Mouse (Mus musculus) limb, embryonic 14.5 days (tissue): ENCODE measurements around the gene Reep6. TPM values are rescaled to one million over a fixed set of nuclear protein-coding genes. Genes with fewer than 3 reads are reported as not detected.

Source experiments
- ATAC-seq: fragments of 200-750 bp; cut with Nextera tagmentation; 2 replicates; pipeline ENCODE4 v1.8.0; 2017; ENCODE audit warnings: low read depth, moderate number of reproducible peaks, moderate TSS enrichment; ENCODE audit not compliant: low FRiP score
- DNase-seq: peaks from one replicate; pipeline ENCODE4 v3.0.0-alpha.2; 2015; ENCODE audit warnings: low spot score
- H3K27ac ChIP-seq: fragments of 300-500 bp; sonication (generic); replicated peaks from 2 replicates; pipeline ENCODE4 v1.5.1; 2014; ENCODE audit warnings: low read depth, mild to moderate bottlenecking, low read length, moderate library complexity, mixed read lengths
- H3K27me3 ChIP-seq: fragments of 300-500 bp; sonication (generic); 2 replicates; pipeline ENCODE4 v1.6.1; 2014; ENCODE audit warnings: low read length, mixed read lengths; ENCODE audit not compliant: control insufficient read depth, insufficient read depth
- H3K36me3 ChIP-seq: fragments of 300-500 bp; sonication (generic); 2 replicates; pipeline ENCODE4 v1.6.1; 2014; ENCODE audit warnings: mild to moderate bottlenecking, low read length, moderate library complexity, mixed read lengths; ENCODE audit not compliant: control insufficient read depth, insufficient read depth
- H3K4me1 ChIP-seq: fragments of 300-500 bp; sonication (generic); 2 replicates; pipeline ENCODE4 v1.6.1; 2014; ENCODE audit warnings: antibody characterized with exemption, low read length, mixed read lengths; ENCODE audit not compliant: control insufficient read depth, insufficient read depth
- H3K4me2 ChIP-seq: fragments of 300-500 bp; sonication (generic); replicated peaks from 2 replicates; pipeline ENCODE4 v1.6.1; 2014; ENCODE audit warnings: low read depth, mild to moderate bottlenecking, low read length, moderate library complexity; ENCODE audit not compliant: severe bottlenecking
- H3K4me3 ChIP-seq: fragments of 300-500 bp; sonication (generic); replicated peaks from 2 replicates; pipeline ENCODE4 v1.5.1; 2014; ENCODE audit warnings: low read length
- H3K9ac ChIP-seq: fragments of 300-500 bp; sonication (generic); 2 replicates; pipeline ENCODE4 v1.6.1; 2014; ENCODE audit warnings: mild to moderate bottlenecking, low read depth, low read length, moderate library complexity; ENCODE audit not compliant: severe bottlenecking
- H3K9me3 ChIP-seq: fragments of 300-500 bp; sonication (generic); 2 replicates; pipeline ENCODE4 v1.6.1; 2016; ENCODE audit warnings: low read length; ENCODE audit not compliant: control insufficient read depth
- POLR2A ChIP-seq: fragments of 200-500 bp; IDR thresholded peaks from 2 replicates; pipeline ENCODE4 v1.8.0; 2012; ENCODE audit warnings: inconsistent platforms, mild to moderate bottlenecking, moderate library complexity, borderline replicate concordance; ENCODE audit not compliant: insufficient read depth, insufficient read length; ENCODE audit errors: extremely low read depth
- WGBS: fragments of 180-500 bp; shearing (Covaris S2); extraction: QIAGEN DNeasy Blood & Tissue Kit; methylation state at CpG from one replicate; pipeline ENCODE4 v1.1.7; 2014; 5-methylcytosine and 5-hydroxymethylcytosine counted together
- microRNA-seq: library from miRNA; unstranded; fragments of <30 nt; microRNA quantifications from one replicate; pipeline ENCODE4, GENCODE M21; 2016
- polyA plus RNA-seq, 2 experiments: library from polyadenylated mRNA; depleted of rRNA in 1 of 2; stranded (reverse) in 1 of 2; unstranded in 1 of 2; fragments of >200 nt; fragmentation: Nextera tagmentation in 1 of 2; extraction: Ambion mirVana in 1 of 2; gene quantifications; 2 replicates each; pipeline versions ENCODE4 v1.2.1 to v1.2.3; 2012 to 2014

The Reep6 gene
- polyA plus RNA-seq, 2 experiments = 3.9 to 10.5 TPM

DNA sequence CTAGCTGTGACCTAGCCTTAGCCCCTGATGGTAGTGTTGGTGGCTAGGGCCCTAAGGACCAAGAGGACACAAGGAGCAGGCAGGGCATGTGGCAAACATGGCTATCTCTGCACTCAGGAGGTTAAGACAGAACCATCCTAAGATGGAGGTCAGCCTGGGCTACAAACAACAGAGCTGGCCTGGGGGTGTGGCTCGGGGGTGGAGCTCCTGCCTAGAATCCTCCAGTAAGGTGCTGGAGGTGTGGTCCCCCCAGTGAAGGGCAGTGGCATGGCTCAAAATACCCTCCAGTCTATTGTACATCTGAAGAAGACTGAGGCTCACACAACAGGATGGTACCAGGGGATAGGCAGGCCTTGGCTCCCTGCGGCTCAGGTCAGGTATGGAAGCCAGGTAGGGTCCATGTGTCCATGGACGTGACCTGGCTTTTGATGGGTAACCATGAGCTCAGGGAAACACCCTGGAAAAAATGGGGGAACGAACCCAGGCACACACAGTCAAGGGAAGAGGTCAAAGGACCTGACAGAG, 54.4 kb downstream of the Reep6 start:
- Histone ChIP-seq H3K36me3 (peaks cover 53% of the 10 kb centered on the region), H3K4me1 (peaks cover 23% of the 10 kb centered on the region), H3K27ac (no peak overlapping the region), H3K9ac (no peak overlapping the region), H3K9me3 (no peaks in the 10 kb centered on the region), H3K4me2 (peak overlapping the region; percentile 90), H3K27me3 (no peaks in the 10 kb centered on the region), H3K4me3 (peak overlapping the region; percentile 87; the same call in 1 of the 2 replicates)
- DNase-seq (no peak), ATAC-seq (no peak)
- no peak for TF ChIP-seq POLR2A
- 81% methylated on average over 4 of the region's 4 CpGs for WGBS

DNA sequence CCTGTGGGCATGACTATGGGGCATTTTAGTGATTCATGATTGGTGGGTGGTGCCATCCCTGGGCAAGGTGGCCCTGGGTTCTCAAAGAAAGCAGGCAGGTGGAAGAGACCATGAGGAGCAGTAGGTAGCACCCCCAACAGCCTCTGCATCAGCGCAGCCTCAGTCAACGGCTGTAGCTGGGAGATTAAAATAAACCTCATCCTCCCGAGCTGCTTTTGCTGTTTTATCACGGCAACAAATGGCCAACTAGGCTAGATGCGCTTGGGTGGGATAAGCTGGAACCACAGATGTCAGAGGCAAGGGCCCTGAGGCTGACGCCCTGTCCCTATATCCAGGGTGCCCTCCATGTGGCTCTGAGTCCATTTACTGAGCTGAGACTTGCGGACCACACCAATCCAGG, 55.0 kb downstream of the Reep6 start:
- H3K4me2 ChIP-seq = peak overlapping the region; percentile 90
- H3K36me3 ChIP-seq = peaks cover 47% of the 10 kb centered on the region
- H3K9me3 ChIP-seq = no peaks in the 10 kb centered on the region
- TF ChIP-seq POLR2A = no peak
- ATAC-seq = no peak
- peaks cover 23% of the 10 kb centered on the region for H3K4me1 ChIP-seq
- peak overlapping the region; percentile 89; the same call in 1 of the 2 replicates for H3K9ac ChIP-seq
- no peaks in the 10 kb centered on the region for H3K27me3 ChIP-seq
- H3K27ac ChIP-seq = no peak overlapping the region
- H3K4me3 ChIP-seq = peak overlapping the region; percentile 87
- 75% methylated on average over 7 of the region's 7 CpGs for WGBS
- no peak for DNase-seq

DNA sequence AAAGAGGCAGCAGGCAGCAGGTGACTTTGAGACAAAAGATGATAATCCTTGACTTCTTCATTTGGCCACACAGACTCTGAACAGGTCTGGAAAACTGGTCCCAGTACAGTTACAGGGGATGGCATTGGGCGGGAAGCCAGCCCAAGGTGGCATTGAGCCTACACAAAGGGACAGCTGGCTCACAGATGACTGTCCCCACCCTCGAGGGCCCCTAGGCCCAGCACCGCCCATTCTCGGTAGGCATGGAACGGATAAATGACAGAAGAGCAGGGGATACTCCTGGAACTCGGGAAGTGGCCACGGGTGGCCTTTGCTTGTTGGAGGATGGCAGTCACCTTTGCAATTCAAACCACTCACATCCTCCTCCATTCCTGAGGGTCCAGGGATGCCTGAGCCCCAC, 55.6 kb downstream of the Reep6 start:
- Histone ChIP-seq H3K9me3 (no peaks in the 10 kb centered on the region), H3K27ac (peak overlapping the region; percentile 87), H3K4me1 (peaks cover 23% of the 10 kb centered on the region), H3K36me3 (peaks cover 42% of the 10 kb centered on the region), H3K4me3 (peak overlapping the region; percentile 87), H3K27me3 (no peaks in the 10 kb centered on the region), H3K4me2 (peak overlapping the region; percentile 90), H3K9ac (peak overlapping the region; percentile 89)
- no peak for DNase-seq
- WGBS = 8% methylated on average over 7 of the region's 7 CpGs
- no peak for TF ChIP-seq POLR2A
- ATAC-seq = no peak

Small RNA genes lying within 50 kb of the gene (microRNA-seq; reads per million reads assigned to microRNA genes)
- gene Gm22721 = not detected

Other genes starting within 250 kb of the Reep6 start
- 24.9 and 29.5 TPM in 2 replicates for gene Sbno2, start 224.4 kb upstream of the Reep6 start, polyA plus RNA-seq (2012; rRNA removed)
- gene Sbno2, start 224.4 kb upstream of the Reep6 start, polyA plus RNA-seq (2014; fragmentation: Nextera tagmentation; extraction: Ambion mirVana) = 15.3 and 16.8 TPM in 2 replicates
- gene Stk11, start 214.2 kb upstream of the Reep6 start, polyA plus RNA-seq (2012; rRNA removed) = 133 and 147 TPM in 2 replicates
- gene Stk11, start 214.2 kb upstream of the Reep6 start, polyA plus RNA-seq (2014; fragmentation: Nextera tagmentation; extraction: Ambion mirVana) = 30.1 and 32.4 TPM in 2 replicates
- 449 and 577 TPM in 2 replicates for gene Atp5d, start 191.3 kb upstream of the Reep6 start, polyA plus RNA-seq (2012; rRNA removed)
- gene Atp5d, start 191.3 kb upstream of the Reep6 start, polyA plus RNA-seq (2014; fragmentation: Nextera tagmentation; extraction: Ambion mirVana) = 477 TPM in 2 replicates
- 28.9 and 36.0 TPM in 2 replicates for gene Cbarp, start 189.1 kb upstream of the Reep6 start, polyA plus RNA-seq (2012; rRNA removed)
- 7.5 and 9.3 TPM in 2 replicates for gene Cbarp, start 189.1 kb upstream of the Reep6 start, polyA plus RNA-seq (2014; fragmentation: Nextera tagmentation; extraction: Ambion mirVana)
- gene Midn, start 181.7 kb upstream of the Reep6 start, polyA plus RNA-seq (2012; rRNA removed) = 108 and 161 TPM in 2 replicates
- gene Midn, start 181.7 kb upstream of the Reep6 start, polyA plus RNA-seq (2014; fragmentation: Nextera tagmentation; extraction: Ambion mirVana) = 33.4 and 39.6 TPM in 2 replicates
- gene Cirbp, start 164.0 kb upstream of the Reep6 start, polyA plus RNA-seq (2012; rRNA removed) = 286 and 289 TPM in 2 replicates
- 101 and 106 TPM in 2 replicates for gene Cirbp, start 164.0 kb upstream of the Reep6 start, polyA plus RNA-seq (2014; fragmentation: Nextera tagmentation; extraction: Ambion mirVana)
- gene 1600002K03Rik, start 157.0 kb upstream of the Reep6 start, polyA plus RNA-seq (2012; rRNA removed) = 10.9 and 15.5 TPM in 2 replicates
- gene 1600002K03Rik, start 157.0 kb upstream of the Reep6 start, polyA plus RNA-seq (2014; fragmentation: Nextera tagmentation; extraction: Ambion mirVana) = 8.5 and 12.8 TPM in 2 replicates
- gene Efna2, start 150.5 kb upstream of the Reep6 start, polyA plus RNA-seq (2012; rRNA removed) = 41.7 and 67.7 TPM in 2 replicates
- 31.5 and 38.6 TPM in 2 replicates for gene Efna2, start 150.5 kb upstream of the Reep6 start, polyA plus RNA-seq (2014; fragmentation: Nextera tagmentation; extraction: Ambion mirVana)
- gene Mum1, start 103.5 kb upstream of the Reep6 start, polyA plus RNA-seq (2012; rRNA removed) = 91.5 and 93.4 TPM in 2 replicates
- gene Mum1, start 103.5 kb upstream of the Reep6 start, polyA plus RNA-seq (2014; fragmentation: Nextera tagmentation; extraction: Ambion mirVana) = 50.1 and 57.3 TPM in 2 replicates
- 338 and 449 TPM in 2 replicates for gene Ndufs7, start 80.8 kb upstream of the Reep6 start, polyA plus RNA-seq (2012; rRNA removed)
- 349 and 366 TPM in 2 replicates for gene Ndufs7, start 80.8 kb upstream of the Reep6 start, polyA plus RNA-seq (2014; fragmentation: Nextera tagmentation; extraction: Ambion mirVana)
- 74.1 and 80.5 TPM in 2 replicates for gene Gamt, start 68.9 kb upstream of the Reep6 start, polyA plus RNA-seq (2012; rRNA removed)
- gene Gamt, start 68.9 kb upstream of the Reep6 start, polyA plus RNA-seq (2014; fragmentation: Nextera tagmentation; extraction: Ambion mirVana) = 75.7 and 90.8 TPM in 2 replicates
- gene Dazap1, start 68.5 kb upstream of the Reep6 start, polyA plus RNA-seq (2012; rRNA removed) = 243 and 272 TPM in 2 replicates
- gene Dazap1, start 68.5 kb upstream of the Reep6 start, polyA plus RNA-seq (2014; fragmentation: Nextera tagmentation; extraction: Ambion mirVana) = 46.1 and 50.7 TPM in 2 replicates
- gene Rps15, start 37.5 kb upstream of the Reep6 start, polyA plus RNA-seq (2012; rRNA removed) = 3,060 and 3,829 TPM in 2 replicates
- gene Rps15, start 37.5 kb upstream of the Reep6 start, polyA plus RNA-seq (2014; fragmentation: Nextera tagmentation; extraction: Ambion mirVana) = 1,091 and 1,173 TPM in 2 replicates
- 2.5 and 3.3 TPM in 2 replicates for gene Apc2, start 34.0 kb upstream of the Reep6 start, polyA plus RNA-seq (2012; rRNA removed)
- gene Apc2, start 34.0 kb upstream of the Reep6 start, polyA plus RNA-seq (2014; fragmentation: Nextera tagmentation; extraction: Ambion mirVana) = 1.5 and 1.8 TPM in 2 replicates
- 45.1 and 46.7 TPM in 2 replicates for gene 2310011J03Rik, start 9.4 kb upstream of the Reep6 start, polyA plus RNA-seq (2012; rRNA removed)
- gene 2310011J03Rik, start 9.4 kb upstream of the Reep6 start, polyA plus RNA-seq (2014; fragmentation: Nextera tagmentation; extraction: Ambion mirVana) = 45.1 and 46.1 TPM in 2 replicates
- 7.8 and 10.7 TPM in 2 replicates for gene Pcsk4, start 455 bp upstream of the Reep6 start, polyA plus RNA-seq (2012; rRNA removed)
- 4.2 and 5.9 TPM in 2 replicates for gene Pcsk4, start 455 bp upstream of the Reep6 start, polyA plus RNA-seq (2014; fragmentation: Nextera tagmentation; extraction: Ambion mirVana)
- 16.5 and 21.9 TPM in 2 replicates for gene Adamtsl5, start 18.5 kb downstream of the Reep6 start, polyA plus RNA-seq (2012; rRNA removed)
- gene Adamtsl5, start 18.5 kb downstream of the Reep6 start, polyA plus RNA-seq (2014; fragmentation: Nextera tagmentation; extraction: Ambion mirVana) = 6.5 and 6.7 TPM in 2 replicates
- gene Plk5, start 26.5 kb downstream of the Reep6 start, polyA plus RNA-seq (2012; rRNA removed) = 1.8 and 1.9 TPM in 2 replicates
- gene Plk5, start 26.5 kb downstream of the Reep6 start, polyA plus RNA-seq (2014; fragmentation: Nextera tagmentation; extraction: Ambion mirVana) = 0.48 and 0.88 TPM in 2 replicates
- gene Mex3d, start 57.7 kb downstream of the Reep6 start, polyA plus RNA-seq (2012; rRNA removed) = 44.0 and 60.0 TPM in 2 replicates
- 8.2 and 9.0 TPM in 2 replicates for gene Mex3d, start 57.7 kb downstream of the Reep6 start, polyA plus RNA-seq (2014; fragmentation: Nextera tagmentation; extraction: Ambion mirVana)
- gene Mbd3, start 69.6 kb downstream of the Reep6 start, polyA plus RNA-seq (2012; rRNA removed) = 267 and 270 TPM in 2 replicates
- 196 and 214 TPM in 2 replicates for gene Mbd3, start 69.6 kb downstream of the Reep6 start, polyA plus RNA-seq (2014; fragmentation: Nextera tagmentation; extraction: Ambion mirVana)
- 572 and 718 TPM in 2 replicates for gene Uqcr11, start 76.9 kb downstream of the Reep6 start, polyA plus RNA-seq (2012; rRNA removed)
- gene Uqcr11, start 76.9 kb downstream of the Reep6 start, polyA plus RNA-seq (2014; fragmentation: Nextera tagmentation; extraction: Ambion mirVana) = 617 and 707 TPM in 2 replicates
- gene Tcf3, start 103.7 kb downstream of the Reep6 start, polyA plus RNA-seq (2012; rRNA removed) = 191 and 260 TPM in 2 replicates
- 129 and 147 TPM in 2 replicates for gene Tcf3, start 103.7 kb downstream of the Reep6 start, polyA plus RNA-seq (2014; fragmentation: Nextera tagmentation; extraction: Ambion mirVana)
- 0.01 TPM in 2 replicates for gene Onecut3, start 164.9 kb downstream of the Reep6 start, polyA plus RNA-seq (2012; rRNA removed)
- gene Onecut3, start 164.9 kb downstream of the Reep6 start, polyA plus RNA-seq (2014; fragmentation: Nextera tagmentation; extraction: Ambion mirVana) = not detected in 2 replicates
- gene Atp8b3, start 209.2 kb downstream of the Reep6 start, polyA plus RNA-seq (2012; rRNA removed) = 0.30 and 0.70 TPM in 2 replicates
- 0.14 and 0.22 TPM in 2 replicates for gene Atp8b3, start 209.2 kb downstream of the Reep6 start, polyA plus RNA-seq (2014; fragmentation: Nextera tagmentation; extraction: Ambion mirVana)
- gene Rexo1, start 231.6 kb downstream of the Reep6 start, polyA plus RNA-seq (2012; rRNA removed) = 56.4 and 79.5 TPM in 2 replicates
- gene Rexo1, start 231.6 kb downstream of the Reep6 start, polyA plus RNA-seq (2014; fragmentation: Nextera tagmentation; extraction: Ambion mirVana) = 27.9 and 32.4 TPM in 2 replicates
- 18.9 and 26.9 TPM in 2 replicates for gene Klf16, start 247.4 kb downstream of the Reep6 start, polyA plus RNA-seq (2012; rRNA removed)
- gene Klf16, start 247.4 kb downstream of the Reep6 start, polyA plus RNA-seq (2014; fragmentation: Nextera tagmentation; extraction: Ambion mirVana) = 11.0 and 11.5 TPM in 2 replicates